Mouse (Mus musculus): ENCODE results near the gene Csnk2a2.
A peak's percentile ranks its signal among the peaks of the same experiment; 100 is the strongest.

The Csnk2a2 gene

DNA sequence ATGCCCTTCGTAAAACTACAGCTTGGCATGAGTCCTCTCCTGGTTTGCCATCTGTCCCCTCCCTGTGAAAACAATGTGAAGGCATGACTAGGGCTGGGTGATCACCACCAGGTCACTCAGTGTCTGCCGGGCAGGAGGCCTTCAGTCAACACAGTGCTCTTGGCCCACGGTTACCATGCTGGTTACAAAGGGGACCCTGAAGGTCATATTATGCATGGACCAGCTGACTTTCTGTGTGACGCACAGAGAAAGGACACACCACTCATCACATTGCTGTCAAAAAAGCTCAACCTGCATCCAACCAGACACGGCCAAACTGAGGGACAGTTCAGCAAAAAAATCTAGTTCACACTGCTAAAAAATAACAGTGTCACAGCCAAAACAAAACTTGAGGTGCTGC lies at the start of gene Csnk2a2:
Gene Csnk2a2 (minus strand): TSS at position 34 of the 400 bp plus-strand sequence.
- no peak for DNase-seq

DNA sequence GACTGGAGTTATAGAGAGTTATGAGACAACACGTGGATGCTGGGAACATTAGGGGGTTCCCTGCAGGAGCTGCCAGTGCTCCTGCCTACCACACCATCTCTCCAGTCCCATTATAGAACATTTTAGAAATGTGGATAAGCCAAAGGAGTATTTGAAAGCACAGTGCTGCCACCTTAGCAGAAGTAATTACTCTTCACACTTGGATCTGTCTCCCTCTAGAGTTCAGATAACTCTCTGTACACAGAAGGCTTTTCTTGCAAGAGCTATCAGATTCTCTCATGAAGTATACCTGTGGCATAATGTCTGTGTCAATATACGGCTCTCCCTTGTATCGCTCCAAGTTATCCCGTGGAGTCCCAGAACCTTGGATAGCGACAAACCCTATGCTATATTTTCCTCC lies 49.6 kb upstream of the Csnk2a2 start:
- DNase-seq = no peak

DNA sequence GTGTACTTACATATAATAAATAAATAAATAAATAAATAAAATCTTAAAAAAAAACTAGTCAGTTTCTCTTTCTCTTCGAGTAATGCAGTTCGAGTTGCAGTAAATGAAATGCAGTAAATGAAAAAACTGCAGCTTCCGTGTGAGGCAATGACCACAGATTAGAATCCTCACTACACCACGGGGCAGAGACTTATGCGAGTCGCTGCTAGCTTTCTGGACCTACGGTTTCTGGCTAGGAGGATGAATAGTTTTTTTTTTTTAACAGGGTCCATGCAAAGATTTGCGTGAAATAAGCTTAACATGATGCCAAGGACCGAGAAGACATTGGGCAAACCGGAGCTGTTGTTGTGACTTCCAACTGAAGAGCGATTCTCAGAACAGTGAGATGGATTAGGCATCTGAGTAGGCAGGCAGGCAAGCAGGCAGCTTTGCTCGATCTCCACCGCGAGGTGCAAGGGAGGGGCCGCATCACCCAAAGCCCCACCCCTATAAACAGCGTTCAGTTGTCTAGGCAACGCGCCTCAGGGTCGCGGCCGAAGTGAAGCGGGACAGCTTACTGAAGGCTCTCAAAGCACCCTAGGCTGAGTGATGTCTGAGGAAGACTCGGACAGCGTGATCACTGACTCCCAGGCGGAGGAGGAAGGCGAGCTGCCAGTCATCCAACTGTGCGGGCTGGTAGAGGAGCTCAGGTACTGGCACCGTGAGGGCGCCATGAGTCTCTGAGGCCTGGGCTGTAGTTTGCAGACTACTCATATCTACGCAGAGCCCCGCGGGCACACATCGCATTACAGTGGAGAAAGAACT lies 43.9 kb upstream of the Csnk2a2 start, which contains the start of gene Ccdc113:
Gene Ccdc113 (plus strand): TSS at position 502 of the 804 bp plus-strand sequence.
- peak; percentile 78 for DNase-seq

DNA sequence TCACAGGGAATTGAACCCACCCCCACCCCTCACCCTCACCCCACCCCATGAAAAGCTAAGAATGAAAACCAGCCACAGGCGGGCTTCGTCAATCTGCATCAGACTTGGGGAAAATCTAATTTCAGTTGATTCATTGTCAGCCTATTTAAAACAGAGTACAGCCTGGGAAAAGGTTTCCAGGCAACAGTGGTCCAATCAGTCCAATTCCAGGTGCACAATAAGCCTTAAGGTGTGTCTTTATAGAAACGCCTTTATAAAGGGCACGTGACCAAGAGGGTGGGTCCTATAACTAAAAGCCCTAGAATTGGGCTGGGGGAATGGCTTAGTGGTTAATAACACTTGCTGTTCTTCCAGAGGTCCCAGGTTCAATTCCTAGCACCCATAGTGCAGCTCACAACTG lies 42.4 kb upstream of the Csnk2a2 start:
- no peak for DNase-seq

DNA sequence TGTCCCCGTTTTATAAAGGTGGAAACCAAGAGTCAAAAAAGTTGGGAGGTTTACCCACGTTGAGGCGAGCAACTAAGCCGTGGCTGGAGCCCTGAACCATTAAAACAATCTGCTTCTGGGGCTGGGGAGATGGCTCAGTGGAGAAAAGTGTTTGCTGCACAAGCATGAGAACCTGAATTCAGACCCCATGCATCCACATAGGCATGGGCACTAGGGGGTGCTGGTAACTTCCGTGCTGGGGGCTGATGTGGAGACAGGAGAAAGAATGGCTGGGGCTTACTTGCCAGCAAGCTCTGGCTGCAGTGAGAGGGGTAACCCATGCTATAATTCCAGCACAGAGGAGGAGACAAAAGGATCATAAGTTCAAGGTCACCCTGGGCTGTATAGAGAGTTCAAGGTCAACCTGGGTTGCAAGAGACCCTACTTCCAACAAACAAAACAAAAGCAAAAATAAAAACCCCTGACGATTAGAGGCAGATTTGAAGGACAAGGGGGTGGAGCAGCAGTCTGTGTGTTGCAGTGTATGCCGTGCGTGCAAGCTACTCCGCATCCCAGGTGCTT lies 39.0 kb upstream of the Csnk2a2 start:
- no peak for DNase-seq

DNA sequence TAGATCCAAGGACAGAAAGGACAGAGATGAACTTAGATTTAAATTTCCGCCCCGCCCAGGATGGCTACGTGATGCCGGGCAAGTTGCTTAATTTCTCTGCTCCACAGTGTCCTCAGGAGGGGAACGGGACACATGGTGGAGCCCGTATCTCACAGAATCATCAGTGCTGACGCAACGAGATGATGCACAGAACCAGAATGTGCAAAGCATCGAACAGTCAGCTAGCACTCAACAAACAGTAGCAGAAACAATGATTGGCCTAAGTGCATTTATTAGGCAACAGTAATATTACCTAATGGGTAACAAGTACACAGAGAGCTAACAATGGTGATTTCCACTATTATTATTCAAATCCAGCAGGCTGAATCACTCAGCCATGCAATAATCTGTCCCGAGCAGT lies 38.4 kb upstream of the Csnk2a2 start:
- DNase-seq = no peak

DNA sequence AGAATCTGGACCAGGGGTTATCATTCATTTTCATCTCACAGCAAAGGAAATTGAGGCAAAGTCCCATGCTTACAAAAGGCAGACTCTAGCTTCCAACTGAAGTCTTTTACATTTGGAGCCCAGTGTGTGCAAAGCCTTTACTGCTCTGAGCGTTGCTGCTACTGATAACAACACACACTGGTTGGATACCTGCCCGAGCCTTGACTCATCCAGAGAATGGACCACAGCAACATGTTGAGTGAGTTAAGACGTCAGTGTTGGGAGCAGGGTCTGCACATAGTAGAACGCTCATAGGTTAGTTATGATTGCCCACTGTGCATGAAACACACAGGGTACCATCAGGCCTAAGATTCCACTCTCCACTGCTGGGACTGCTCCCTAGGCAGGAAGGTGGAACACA lies 34.2 kb upstream of the Csnk2a2 start:
- no peak for DNase-seq

DNA sequence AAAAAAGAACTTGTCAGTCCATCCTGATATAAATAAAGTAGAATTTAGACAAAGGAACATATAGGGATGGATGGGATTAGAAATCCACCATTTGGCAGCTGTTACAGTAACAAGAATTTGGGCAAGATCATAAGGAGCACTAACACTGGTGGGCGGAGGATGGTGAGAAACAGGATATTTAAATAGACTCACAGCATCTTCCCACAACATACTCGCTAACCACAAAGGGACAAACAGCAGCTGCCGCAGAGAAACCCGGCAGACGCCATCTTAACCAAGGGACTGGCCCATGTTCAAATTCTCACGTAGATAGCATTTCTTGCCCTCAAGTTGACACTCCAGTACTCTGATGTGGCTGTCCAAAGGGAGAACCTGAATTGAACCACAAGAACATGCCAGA lies 27.1 kb upstream of the Csnk2a2 start:
- no peak for DNase-seq

DNA sequence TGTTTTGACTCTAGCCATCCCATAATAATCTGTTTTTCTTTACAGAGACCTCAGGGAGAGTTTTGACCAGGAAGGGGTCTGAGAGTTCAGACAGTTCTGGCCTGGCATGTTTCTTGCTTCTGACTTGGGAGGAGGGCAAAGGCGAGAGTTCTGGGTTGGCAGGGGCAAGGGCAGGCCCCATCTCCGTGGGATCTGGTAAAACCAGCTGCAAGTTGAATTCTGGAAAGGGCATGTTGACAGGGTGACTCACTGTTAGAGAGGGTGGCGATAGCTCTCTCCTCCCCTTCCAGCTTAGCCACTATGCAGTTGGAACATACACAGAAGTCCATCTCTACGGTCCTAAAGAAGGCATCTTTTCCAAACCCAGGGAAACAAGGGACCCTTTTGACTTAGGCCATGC lies 23.4 kb upstream of the Csnk2a2 start:
- DNase-seq = no peak

DNA sequence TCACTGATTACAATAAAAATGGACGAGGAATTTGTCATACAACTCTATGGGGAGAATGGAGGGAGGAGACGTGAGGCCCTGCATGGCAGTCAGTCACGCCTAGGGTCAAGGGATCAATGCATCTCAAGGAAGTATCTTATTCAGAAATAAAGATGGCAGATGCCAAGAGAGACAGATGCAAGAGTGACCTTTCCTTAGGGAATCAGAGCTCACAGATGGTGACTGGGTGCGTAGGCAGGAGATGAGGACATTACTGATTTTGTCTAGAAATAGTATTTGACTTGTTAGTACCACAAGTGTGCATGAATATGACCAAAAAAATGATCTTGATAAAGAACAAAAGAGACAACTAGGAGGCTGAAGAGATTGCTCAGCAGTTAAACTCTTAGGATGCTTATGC lies 22.4 kb upstream of the Csnk2a2 start:
- DNase-seq = peak; percentile 10

DNA sequence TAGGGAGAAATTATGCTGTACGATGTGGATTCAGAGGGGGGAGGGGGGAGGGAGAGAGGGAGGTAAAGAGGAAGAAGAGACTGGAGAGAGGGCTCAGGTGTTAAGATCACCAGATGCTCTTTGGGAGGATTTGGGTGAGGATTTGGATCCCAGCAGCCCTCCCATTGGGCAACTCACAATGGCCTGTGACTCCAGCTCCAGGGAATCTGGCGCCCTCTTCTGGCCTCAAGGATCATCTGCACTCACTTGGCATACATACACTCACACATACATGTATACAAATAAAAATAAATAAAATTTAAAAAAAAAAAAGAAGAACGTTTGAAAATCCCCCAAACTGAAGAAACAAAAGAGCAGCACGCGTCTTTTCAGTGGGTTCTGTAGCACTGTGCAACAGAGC lies 16.4 kb upstream of the Csnk2a2 start:
- no peak for DNase-seq

DNA sequence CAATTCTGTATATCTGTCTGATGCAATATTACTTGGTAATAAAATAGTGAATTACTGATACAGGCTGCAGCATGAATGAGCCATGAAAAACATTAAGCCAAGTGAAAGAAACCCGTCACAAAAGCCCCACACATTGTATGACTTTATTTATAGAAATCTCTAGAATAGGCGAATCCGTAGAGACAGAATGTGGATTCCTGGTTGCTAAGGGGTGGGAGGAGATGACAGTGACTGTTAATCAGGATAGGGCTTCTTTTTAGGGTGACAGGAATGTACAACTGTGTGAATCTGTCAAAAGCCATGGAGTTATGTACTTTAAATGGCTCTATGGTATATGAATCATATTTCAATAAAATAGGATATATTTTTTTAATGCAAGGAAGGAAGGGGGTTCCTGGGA lies 15.8 kb upstream of the Csnk2a2 start:
- DNase-seq = no peak

DNA sequence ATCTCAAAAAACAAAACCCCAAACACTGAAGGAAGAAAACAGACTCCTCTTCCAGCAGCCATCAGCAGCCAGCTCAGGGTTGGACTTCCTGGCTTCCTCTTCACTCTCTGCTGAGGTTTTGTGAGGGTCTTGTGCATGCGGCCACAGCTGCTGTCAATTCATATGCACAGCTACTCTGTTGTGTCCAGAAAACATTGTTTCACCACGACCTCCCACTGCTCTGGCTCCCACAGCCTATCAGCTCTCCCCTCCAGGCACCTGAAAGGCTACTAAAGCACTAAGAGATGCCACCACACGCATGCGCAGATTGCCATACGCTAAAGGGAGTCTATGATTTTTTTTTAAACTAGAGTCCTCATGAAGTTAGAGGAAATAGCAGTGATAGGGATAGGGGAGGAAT lies 15.0 kb upstream of the Csnk2a2 start:
- no peak for DNase-seq

DNA sequence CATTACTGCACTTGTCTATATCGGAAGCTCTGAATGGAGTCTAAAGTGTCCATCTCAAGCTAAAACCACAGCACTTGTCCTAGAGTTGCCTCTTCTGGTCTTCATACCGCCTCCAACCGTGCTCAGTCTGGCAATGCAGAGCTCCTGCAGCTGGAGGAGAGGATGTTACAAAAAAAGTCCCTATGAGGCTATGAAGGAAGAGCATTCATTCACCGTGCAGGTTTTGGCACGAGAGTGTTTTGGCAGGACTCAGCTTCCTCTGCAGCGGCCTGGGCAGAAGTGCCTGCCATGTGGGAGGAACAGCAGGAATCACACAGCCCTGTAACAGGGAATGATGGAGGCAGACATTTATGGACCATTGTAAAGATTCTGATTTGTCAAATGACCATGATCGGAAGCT lies 12.6 kb upstream of the Csnk2a2 start:
- DNase-seq = no peak

DNA sequence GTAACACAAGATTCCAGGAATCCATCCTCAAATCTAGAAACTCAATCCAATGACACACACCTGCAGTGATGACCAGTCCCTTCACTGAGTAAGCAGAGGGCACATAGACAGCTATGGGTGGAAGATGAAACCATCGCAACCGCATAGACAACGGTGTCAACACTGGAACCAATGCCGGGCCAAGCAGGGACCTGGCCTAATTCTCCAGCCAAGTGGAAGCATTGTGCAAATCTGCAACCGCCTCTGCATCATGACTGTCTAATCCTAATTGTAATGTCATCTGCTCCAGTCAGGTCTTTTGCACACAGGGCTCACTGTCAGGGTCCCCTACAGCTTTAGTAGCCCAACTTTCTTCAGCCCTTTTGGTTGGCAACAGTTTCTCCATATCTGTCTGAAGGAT lies 10.6 kb upstream of the Csnk2a2 start:
- no peak for DNase-seq

DNA sequence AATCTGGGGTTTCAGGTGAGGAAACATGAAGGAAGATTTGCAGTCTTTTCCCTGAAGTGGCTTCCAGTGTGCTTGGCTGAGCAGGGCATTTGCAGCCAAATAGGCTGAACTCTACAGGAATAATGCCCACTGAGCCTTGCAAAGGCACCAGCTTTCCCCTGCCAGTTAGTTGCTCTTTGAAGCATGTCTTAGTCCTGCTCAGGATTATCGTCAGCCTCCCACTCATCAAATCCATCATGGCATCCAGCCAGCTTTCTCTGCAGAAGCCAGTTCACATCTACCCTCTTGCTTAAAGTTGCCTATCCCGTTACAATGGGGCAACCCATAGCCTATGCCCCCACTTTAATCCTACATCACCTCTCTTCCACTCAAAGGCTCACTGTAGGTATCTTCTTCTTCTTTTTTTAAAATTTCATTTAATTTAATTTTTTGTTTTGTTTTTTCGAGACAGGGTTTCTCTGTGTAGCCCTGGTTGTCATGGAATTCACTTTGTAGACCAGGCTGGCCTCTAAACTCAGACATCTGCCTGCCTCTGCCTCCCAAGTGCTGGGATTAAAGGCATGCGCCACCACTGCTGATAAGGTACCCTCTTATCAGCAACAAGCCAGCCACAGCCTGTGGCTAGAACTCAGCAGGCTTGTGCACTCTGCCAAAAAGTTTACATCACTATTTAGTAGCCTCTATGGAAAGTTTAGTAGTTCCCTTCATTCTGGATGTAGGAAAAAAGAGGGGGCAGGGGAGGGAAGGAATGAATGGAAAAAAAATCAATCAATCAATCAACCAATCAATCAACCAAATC lies 9.6 kb upstream of the Csnk2a2 start:
- no peak for DNase-seq

DNA sequence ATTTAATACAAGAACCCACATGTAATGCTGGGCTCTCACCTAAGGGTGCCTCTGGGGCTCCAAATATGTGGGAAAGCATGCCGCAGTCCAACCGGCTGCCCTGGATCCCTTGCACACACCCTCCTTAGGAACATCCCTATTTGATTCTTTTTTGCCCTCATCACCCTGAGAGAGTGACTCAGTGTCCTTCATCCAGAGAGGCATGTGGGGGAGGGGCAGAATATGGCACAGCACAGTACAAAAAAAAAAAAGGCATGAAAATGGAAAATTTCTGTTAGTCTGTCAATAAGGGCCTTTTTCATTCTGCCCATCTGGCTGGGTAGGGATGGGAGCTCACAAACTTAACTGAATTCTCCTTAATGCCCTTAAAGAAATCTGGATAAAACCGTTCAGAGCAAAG lies 8.0 kb upstream of the Csnk2a2 start:
- no peak for DNase-seq

DNA sequence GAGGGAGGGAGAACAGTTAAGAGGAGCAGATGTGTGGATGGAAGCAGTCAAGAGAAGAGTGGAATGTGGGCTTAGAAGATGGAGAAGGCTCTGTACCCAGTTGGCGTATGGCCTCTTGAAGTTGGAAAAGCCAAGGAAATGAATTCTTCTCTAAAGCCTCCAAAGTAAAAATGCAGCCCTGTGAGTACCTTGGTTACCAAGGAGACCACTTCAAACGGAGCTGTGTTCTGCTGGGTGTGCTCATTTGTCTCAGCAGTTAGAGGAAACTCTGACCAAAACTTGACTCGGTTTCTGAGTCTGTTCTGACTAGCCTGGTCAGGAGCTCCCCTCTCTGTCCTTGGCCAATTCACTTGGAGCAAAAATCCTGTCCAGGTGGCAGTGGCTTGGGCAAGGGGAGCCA lies 6.6 kb upstream of the Csnk2a2 start:
- no peak for DNase-seq

DNA sequence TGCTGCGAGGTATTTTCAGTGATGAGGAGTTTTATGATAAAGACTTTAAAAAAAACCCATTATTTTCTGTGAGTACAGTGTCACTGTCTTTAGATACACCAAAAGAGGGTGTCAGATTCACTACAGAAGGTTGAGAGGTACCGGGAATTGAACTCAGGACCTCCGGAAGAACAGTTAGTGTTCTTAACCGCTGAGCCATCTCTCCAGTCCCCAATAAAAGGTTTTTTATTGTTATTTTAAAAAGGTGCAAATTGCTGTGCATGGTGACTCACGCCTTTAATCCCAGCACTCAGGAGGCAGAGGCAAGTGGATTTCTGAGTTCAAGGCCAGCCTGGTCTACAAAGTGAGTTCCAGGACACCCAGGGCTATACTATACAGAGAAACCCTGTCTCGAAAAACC lies 5.6 kb upstream of the Csnk2a2 start:
- DNase-seq = no peak

DNA sequence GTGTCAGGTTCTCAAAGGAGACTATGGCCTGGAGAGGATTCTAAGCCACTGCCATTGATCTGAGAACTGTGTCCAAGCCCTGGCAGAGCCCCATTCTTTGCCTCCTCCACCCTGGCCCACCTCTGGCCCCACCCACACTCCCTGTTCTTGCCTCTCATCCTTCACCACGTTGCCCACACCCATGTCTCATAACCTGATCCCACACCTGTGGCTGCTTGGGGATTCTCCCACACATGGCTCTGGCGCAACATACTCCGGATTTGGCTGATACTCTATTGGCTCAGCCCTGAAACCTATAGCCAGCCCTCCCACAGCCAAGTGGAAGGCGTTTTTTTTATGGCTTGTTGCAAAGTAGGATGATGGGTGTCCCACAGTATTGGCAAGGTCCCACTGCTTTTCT lies 2.2 kb upstream of the Csnk2a2 start:
- DNase-seq = no peak

DNA sequence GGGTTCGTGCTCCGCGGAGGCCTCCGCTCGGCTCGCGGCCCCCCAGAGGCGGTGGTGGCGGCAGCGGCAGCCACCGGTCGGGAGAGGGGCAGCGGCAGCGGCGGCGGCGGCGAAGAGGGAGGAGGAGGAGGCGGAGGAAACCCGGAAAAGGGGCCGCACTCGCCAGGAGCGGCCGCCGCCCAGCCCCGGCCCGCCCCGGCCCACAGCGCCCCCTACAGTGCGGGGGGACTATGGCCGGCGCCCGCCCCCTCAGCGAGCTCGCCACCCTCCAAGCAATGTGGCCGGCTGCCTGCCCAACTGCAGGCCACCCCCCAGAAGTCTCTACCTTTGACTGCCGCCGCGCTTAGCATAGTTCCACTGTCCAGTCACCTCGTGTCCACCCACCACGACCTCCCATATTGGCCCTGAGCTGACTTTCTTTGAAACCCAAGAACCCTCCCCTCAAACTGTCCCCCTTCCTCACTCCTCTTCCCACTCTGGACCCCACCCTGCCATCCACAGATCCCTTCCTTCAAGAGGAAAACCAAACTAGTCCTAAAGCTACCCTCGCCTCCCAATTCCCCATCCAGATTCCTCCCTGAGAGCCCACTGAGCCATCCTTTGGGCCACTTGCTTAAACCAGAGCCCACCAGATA lies 1.0 kb downstream of the Csnk2a2 start:
- peak; percentile 87 for DNase-seq

DNA sequence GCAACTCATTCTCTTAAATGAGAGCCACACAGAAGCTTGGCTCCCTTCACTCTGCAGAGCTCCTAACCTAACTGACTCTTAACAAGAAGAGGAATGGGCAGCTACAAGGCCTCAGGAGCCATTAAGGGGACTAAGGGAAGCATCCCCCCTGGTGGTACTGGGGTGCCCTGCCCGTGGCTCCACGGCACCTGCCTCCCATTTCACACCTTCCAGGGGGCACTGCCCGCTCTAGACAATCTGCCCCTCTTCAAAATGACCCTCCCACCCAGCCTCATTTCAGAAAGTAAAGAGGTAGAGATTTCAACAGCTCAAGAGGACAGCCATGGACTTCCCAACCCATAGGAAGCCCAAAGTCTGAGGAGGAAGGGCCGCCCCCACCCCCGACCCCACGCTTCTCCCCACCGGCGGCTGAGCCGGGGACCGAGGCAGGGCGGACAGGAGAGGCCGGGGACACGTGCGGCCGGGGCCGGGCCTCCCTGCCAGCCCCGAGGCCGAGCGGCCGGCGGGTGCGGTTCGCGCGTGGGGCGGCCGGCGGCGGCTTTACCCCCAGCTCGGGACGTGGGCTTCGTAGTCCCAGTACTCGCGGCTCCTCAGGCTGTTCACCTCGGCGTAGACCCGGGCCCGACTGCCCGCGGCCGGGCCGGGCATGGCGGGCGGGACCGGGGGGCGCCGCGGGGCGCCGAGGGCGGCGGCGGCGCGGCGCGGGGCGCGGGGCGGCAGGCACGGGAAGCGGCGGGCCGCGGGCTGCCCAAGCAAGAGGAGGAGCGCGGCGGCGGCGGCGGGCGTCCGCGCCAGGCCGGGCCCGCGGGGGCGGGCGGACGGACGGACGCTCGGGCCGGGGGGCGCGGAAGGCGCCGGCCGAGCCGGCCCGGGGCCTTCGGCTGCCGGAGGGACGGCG lies 1.8 kb downstream of the Csnk2a2 start:
- peak; percentile 25 for DNase-seq
